Mouse (Mus musculus): ENCODE data around the gene Slc7a4.

Slc7a4 gene

DNA sequence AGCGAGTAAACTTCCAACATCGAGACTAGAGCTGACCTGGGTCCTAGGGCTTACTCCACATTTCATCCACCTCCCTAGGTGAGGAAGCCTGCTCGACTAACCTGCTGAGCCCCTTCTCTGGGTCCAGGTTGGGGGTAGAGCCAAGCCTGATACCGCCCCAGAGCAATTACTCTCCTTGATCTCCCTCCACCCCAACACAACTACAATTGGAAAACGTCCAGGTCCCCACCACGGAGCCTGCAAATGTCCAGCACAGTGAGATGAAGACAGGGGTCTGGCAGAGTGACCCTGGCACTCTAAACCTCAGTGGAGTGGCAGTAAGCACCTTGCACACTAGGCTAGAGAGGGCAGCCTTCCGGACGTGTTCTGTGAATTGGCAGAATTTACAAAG is 6.2 kb downstream of the Slc7a4 start:
- POLR2A ChIA-PET, result interaction anchor here in 3 of 4 experiments (0.8 to 2.3 kb wide), 17 partner anchors 9 to 357 kb away, joined by 3 to 19 read pairs (median 3); partner anchors contain the start of genes Lrrc74b (in 2 of the 3), P2rx6 (in 2 of the 3), Ccdc74a (in 1 of the 3) and Lztr1 (in 1 of the 3)
- CTCF ChIA-PET, result interaction anchor here in 3 of 4 experiments (0.6 to 2.3 kb wide), 7 partner anchors 9 to 103 kb away, joined by 3 to 13 read pairs (median 4); no protein-coding TSS in a partner anchor

DNA sequence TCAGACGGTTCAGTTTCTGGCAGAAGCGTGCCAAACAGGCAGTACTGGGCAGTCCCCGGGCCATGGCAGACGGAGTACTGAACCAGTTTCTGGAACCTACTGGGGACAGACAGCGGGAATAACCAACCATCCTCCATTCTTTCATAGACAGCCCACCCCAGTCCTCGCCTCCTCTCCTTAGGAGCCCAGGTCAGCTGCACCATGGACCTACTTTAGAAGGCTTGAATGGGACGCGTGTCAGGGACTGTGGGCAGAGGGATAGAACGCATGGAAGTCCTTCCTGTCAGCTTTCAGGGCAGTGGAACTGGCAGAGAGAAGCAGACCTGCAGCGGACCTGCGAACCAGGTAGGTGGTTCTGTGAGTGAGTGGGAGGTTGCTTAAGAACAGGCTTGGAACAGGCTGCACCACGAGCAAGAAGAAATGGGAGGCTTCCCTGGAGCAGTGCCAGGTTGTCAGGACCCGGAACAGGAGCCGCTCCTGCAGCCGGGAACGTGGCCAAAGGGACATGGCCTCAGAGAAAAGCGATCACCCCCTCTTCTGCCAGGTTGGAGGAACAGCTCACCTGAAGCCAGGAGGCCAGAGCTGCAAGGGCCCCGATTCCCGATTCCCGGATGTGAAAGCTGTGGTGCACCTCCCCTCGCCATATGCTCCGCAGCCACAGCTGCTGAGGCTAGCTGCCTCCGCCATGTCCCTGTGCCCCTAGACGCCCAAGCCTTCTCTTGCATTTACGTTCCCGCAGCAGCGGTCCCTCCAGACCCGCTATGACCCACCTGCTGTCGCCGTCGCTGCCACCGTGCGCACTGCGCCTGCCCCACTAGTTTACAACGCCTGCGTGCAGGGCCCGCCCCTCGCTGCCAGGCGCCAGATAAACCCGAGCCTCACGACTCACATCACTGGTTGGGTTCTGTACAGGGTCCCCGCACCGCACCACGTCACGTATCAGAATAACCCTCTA is 6.9 kb downstream of the Slc7a4 start:
- ChIA-PET POLR2A (interaction anchor here (0.6 to 2.3 kb wide), 17 partner anchors 9 to 357 kb away, joined by 3 to 19 read pairs (median 3); partner anchors contain the start of genes Lrrc74b (in 2 of the 4), P2rx6 (in 2 of the 4), Ccdc74a (in 1 of the 4) and Lztr1 (in 1 of the 4)), CTCF (interaction anchor here (0.5 to 2.3 kb wide), 9 partner anchors 9 to 102 kb away, joined by 3 to 13 read pairs (median 3); no protein-coding TSS in a partner anchor)

DNA sequence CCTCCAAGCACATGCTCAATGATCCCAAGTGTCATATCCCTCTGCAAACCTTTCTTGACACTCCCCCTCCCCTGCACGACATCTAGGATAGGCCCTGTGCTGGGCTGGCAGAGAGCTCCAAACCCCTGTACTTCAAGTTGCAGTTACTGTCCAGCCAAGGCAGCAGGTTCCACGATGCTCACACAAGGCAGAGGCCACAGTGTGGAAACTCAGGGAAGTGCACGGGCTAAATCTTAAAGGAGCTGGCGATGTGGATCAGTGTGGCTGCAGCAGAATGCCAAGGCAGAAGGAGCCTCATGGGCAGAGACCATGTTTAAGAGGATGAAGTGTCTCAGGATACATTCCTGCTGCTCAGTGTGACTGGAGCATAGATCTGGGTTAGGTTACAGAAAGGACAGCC is 16.8 kb downstream of the Slc7a4 start:
- ChIA-PET CTCF (interaction anchor here in 3 of 4 experiments (0.9 to 1.6 kb wide), 3 partner anchors 8 to 12 kb away, joined by 3 to 4 read pairs (median 3); no protein-coding TSS in a partner anchor), POLR2A (interaction anchor here in 3 of 4 experiments (1.2 to 1.5 kb wide), 5 partner anchors 8 to 36 kb away, joined by 3 to 4 read pairs (median 3); no protein-coding TSS in a partner anchor)

DNA sequence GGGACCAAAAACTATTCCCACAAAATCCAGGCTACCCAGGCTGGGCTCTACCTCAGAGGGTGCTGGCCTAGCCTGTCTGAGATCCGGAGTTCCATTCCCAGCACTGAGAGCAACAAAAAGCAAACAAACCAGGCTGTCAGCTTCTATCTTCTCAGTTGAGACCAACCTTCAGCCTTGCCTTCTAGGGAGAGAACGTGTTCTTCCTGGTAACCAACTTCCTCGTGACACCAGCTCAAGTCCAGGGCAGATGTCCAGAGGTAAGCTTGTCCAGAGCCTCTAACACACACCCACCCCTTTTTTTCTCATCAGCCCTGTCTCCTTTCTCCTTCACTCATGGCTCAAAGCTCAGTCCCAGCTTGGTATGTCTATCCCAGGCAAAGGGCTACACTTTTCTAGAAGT is 18.2 kb downstream of the Slc7a4 start:
- CTCF ChIA-PET, result interaction anchor here in 2 of 4 experiments (1.0 to 1.6 kb wide), 4 partner anchors 10 to 16 kb away, joined by 3 to 4 read pairs (median 4); no protein-coding TSS in a partner anchor
- POLR2A ChIA-PET, result interaction anchor here in 3 of 4 experiments (0.7 to 1.6 kb wide), 5 partner anchors 10 to 682 kb away, joined by 3 to 11 read pairs (median 5); no protein-coding TSS in a partner anchor

DNA sequence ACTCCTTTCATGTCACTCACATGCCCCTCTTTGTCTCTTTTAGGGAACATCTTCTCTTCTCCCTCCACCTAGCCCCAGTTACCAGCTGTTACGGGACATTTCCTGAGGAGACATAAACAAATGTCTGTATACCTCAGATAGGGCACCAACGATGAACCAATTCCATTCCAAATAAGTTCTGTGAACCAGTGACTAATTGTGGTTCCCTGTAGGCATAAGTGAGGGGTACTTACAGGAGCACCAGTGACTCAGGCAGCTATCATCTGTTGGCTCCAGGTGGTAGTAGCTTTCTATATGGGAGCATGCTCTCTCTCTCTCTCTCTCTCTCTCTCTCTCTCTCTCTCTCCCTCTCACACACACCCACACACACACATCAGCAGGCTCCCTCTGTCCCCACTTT is 18.8 kb downstream of the Slc7a4 start:
- POLR2A ChIA-PET, result interaction anchor here (0.7 to 1.6 kb wide), 9 partner anchors 9 to 683 kb away, joined by 3 to 11 read pairs (median 4); no protein-coding TSS in a partner anchor
- CTCF ChIA-PET, result interaction anchor here (0.6 to 1.4 kb wide), 6 partner anchors 10 to 124 kb away, joined by 3 to 4 read pairs (median 4); no protein-coding TSS in a partner anchor

DNA sequence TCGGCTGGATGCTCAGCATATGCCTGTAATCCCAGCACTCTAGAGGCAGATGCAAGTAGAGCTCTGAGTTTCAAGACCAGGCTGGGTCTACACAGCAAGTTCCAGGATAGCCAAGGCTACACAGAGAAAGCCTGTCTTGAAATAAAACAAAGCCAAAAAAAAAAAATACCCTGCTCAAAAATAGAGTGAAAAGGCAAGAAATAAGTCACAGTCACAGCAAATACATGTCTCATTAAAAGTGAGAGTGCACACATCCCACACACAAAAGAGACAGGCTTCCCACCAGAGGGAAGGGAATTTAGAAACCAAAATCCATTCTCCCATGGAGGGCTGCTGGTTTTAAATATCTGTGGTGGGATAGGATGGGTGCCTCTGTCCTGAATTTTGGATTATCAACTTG is 19.4 kb downstream of the Slc7a4 start:
- POLR2A ChIA-PET, result interaction anchor here (0.7 to 1.7 kb wide), 8 partner anchors 9 to 348 kb away, joined by 3 to 11 read pairs (median 4); partner anchors contain the start of gene Smpd4 (in 1 of the 4)
- CTCF ChIA-PET, result interaction anchor here (0.6 to 2.2 kb wide), 10 partner anchors 9 to 239 kb away, joined by 3 to 7 read pairs (median 4); no protein-coding TSS in a partner anchor

DNA sequence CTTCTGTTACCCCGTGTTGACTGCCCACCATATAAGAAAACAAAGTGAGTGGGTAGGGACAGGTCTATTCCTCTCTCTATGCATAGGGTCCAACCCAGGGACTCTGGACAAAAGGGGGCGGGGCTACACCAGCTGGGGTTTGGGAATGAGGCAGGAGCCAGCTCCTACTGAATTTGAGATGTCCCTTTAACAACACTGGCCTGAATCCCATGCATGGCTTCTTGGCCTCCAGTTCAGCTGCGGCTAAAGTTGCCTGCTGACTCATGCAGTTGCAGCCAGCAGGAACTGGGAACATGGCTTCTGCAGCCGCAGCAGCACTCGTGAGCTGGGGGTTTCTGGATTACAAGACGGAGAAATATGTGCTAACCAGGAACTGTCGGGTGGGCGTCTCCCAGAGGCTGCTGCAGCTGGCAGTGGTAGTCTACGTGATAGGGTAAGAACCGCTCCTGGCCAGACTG is 21.2 kb downstream of the Slc7a4 start, which contains the start of gene P2rx6:
Gene P2rx6 (plus strand): TSS at position 135 of the 458 bp plus-strand sequence.
- ChIA-PET CTCF (interaction anchor here in 3 of 4 experiments (0.5 to 2.5 kb wide), 12 partner anchors 8 to 243 kb away, joined by 3 to 14 read pairs (median 4); partner anchors contain the start of genes Slc7a4 (in 2 of the 3), Crkl (in 1 of the 3) and Smpd4 (in 1 of the 3)), POLR2A (interaction anchor here in 3 of 4 experiments (0.6 to 2.4 kb wide), 41 partner anchors 8 to 579 kb away, joined by 3 to 19 read pairs (median 4); partner anchors contain the start of genes Crkl (in 2 of the 3), Smpd4 (in 2 of the 3), Thap7 (in 2 of the 3) and Lztr1 (in 1 of the 3))

DNA sequence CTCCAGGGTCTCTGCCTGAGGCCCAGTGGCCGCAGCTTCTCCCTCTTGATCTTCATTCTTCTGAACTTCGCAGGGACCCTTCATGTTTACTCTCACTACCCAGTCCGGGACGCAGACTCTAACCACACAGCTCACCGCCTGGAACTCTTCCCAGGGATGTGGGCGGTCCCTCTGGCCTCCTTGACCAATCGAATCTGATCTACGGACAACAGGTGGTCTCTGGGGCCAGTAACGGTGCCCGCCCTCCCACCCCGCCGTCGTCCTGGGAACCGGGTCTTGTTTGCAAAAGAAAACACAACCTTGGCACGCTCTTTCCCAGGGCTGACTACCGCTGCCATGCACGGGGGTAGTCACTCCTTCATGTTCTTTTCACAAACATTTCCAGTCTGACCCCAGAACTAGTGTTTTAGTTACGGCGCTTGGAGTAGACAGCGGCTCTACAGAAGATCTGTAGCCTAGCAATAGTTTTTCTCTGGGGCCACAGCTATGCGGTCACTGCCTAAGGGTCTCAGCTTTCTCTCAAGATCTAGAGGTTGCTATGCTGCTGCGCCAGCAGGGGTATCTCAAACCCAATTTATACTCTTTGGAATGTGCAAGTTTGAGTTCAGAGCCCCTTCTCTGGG is 21.8 kb downstream of the Slc7a4 start, which contains the start of gene Lrrc74b:
Gene Lrrc74b (minus strand): TSS at position 120 of the 623 bp plus-strand sequence.
- ChIA-PET POLR2A (interaction anchor here in 3 of 4 experiments (0.6 to 2.4 kb wide), 42 partner anchors 8 to 413 kb away, joined by 3 to 19 read pairs (median 4); partner anchors contain the start of genes Thap7 (in 3 of the 3), Crkl (in 2 of the 3), Lztr1 (in 1 of the 3) and Smpd4 (in 1 of the 3)), CTCF (interaction anchor here (0.5 to 2.5 kb wide), 15 partner anchors 7 to 354 kb away, joined by 3 to 14 read pairs (median 3); partner anchors contain the start of genes Slc7a4 (in 2 of the 4), Crkl (in 1 of the 4), Gsc2 (in 1 of the 4) and Smpd4 (in 1 of the 4))

DNA sequence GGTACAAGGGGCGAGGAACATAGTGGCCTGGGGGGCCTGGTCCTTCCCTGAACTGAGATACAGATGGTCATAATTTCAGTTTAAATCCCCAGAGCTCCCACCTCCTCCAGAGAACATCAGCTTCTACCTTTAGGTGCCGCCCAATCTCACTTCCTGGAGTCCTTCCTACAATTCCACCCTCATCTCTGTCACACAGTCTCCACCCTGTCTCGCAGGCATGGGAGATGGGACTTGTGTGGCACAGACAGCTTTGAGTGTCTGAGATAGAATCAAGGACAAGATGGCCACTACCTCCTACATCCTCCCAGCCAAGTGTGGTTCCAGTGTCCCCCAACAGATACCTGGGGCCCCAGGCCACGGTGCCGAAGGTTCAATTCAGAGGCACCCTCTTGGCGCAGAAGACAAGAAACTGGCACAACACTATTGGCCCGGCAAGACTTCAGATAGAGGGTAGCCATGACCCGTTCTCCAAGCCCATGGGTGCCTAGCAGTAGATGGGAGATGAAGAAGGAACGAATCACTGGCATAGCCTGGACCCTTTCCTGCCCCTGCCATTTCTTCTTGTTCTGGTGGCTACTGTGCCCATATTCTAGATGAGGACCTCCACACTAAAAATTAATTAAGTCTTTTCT is 23.5 kb downstream of the Slc7a4 start:
- ChIA-PET POLR2A (interaction anchor here (0.7 to 2.3 kb wide), 13 partner anchors 12 to 296 kb away, joined by 3 to 9 read pairs (median 4); partner anchors contain the start of genes Slc7a4 (in 2 of the 4) and Thap7 (in 2 of the 4)), CTCF (interaction anchor here (0.6 to 2.6 kb wide), 12 partner anchors 17 to 177 kb away, joined by 3 to 20 read pairs (median 6); partner anchors contain the start of genes Lztr1 (in 1 of the 4) and Slc7a4 (in 1 of the 4))

DNA sequence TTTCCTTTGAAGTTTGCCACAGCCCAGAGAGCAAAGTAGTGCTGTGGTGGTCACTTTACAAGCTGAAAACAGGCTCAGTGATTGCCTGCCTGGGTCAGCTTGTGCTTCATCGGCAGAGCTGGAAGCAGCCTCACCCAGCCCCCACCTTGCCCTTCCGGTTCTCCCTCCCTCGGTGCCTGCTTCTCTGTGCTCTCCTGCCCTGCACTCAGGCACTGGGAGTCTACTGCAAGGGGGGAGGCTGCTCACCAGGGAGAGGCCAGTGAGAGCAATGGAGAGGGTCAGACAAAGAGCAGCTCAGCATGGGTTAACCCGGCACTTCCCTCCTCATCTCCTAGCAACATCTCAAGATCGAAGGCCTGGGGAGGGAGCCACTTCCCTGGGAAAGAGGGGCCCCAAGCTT is 24.2 kb downstream of the Slc7a4 start:
- CTCF ChIA-PET, result interaction anchor here (0.6 to 2.6 kb wide), 37 partner anchors 9 to 290 kb away, joined by 3 to 20 read pairs (median 5); partner anchors contain the start of genes Smpd4 (in 2 of the 4), Aifm3 (in 1 of the 4), Lztr1 (in 1 of the 4) and Pi4ka (in 1 of the 4)
- POLR2A ChIA-PET, result interaction anchor here (0.7 to 2.3 kb wide), 22 partner anchors 12 to 297 kb away, joined by 3 to 12 read pairs (median 4); partner anchors contain the start of genes Slc7a4 (in 3 of the 4), Thap7 (in 2 of the 4) and Smpd4 (in 1 of the 4)

DNA sequence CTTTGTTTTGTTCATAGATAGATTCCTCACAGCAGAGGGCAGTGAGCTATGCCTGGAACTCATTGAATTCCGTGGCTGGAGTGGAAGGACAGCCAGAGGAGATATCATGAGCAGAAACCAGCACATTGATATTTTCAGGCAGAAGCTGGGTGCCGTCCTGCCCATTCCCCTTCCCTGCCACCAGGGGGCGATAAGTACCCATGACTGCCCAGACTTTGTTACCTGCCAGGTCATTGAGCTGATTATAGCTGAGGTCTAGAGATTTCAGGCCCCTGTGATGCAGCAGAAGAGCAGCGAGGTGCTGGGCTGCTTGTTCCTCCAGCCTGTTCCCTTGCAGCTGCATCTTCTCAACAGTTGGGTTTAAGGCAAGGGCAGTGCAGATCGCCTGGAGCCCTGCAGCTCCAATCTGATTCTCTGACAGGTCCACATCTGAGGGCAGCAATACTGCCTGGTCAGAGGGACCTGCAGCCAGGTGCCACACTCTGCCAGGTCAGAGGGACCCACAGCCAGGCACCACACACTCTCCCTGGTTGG is 25.0 kb downstream of the Slc7a4 start:
- POLR2A ChIA-PET, result interaction anchor here (0.7 to 2.3 kb wide), 22 partner anchors 9 to 537 kb away, joined by 3 to 12 read pairs (median 5); partner anchors contain the start of genes Slc7a4 (in 2 of the 4), Thap7 (in 2 of the 4) and Smpd4 (in 1 of the 4)
- CTCF ChIA-PET, result interaction anchor here (0.5 to 2.6 kb wide), 94 partner anchors 8 to 714 kb away, joined by 3 to 20 read pairs (median 4); partner anchors contain the start of genes Slc7a4 (in 3 of the 4), Crkl (in 2 of the 4), Lztr1 (in 2 of the 4) and Smpd4 (in 2 of the 4)

DNA sequence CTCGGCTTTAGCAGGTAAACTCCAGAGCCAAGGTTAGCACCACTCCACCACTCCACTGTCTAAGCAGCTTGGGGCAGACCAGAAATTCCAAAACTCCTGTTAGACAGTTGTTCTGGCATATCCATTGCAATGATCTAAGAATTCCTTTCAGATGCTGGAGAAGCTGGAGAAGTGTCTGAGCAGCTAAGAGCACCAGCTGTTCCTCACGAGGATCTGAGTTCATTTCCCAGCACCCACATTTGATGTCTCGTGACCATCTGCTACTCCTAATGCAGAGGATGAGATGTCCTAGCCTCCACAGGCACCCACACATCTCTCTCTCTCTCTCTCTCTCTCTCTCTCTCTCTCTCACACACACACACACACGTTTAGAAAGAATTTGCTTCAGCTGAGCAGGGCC is 26.1 kb downstream of the Slc7a4 start:
- ChIA-PET POLR2A (interaction anchor here in 3 of 4 experiments (0.7 to 3.6 kb wide), 6 partner anchors 17 to 336 kb away, joined by 3 to 20 read pairs (median 6); partner anchors contain the start of genes Slc7a4 (in 2 of the 3) and Thap7 (in 1 of the 3)), CTCF (interaction anchor here in 3 of 4 experiments (0.6 to 2.4 kb wide), 17 partner anchors 12 to 424 kb away, joined by 3 to 20 read pairs (median 6); partner anchors contain the start of genes Aifm3 (in 1 of the 3) and Sdf2l1 (in 1 of the 3))

DNA sequence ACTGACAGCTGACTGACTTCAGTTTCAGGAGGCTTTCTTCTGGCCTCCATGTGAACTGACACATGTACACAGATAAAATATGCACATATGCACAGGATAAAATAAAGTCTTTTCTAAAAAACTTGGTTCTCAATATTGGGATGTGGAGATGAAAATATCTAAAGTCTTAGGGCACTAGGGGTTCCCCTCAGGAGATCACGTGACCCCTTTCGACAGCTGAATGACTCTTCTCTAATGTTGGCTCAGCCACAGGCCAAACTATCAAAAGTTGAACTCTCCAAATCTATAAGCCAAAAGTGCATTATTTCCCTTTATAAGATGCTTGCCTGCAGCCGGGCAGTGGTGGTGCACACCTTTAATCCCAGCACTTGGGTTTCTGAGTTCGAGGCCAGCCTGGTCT is 26.8 kb downstream of the Slc7a4 start:
- POLR2A ChIA-PET, result interaction anchor here in 2 of 4 experiments (2.9 to 3.6 kb wide), 2 partner anchors 8 to 26 kb away, joined by 11 to 20 read pairs; partner anchors contain the start of gene Thap7 (in 1 of the 2)
- CTCF ChIA-PET, result interaction anchor here in 2 of 4 experiments (1.1 to 2.9 kb wide), 3 partner anchors 28 to 67 kb away, joined by 3 to 13 read pairs (median 11); partner anchors contain the start of gene Aifm3 (in 1 of the 2)

DNA sequence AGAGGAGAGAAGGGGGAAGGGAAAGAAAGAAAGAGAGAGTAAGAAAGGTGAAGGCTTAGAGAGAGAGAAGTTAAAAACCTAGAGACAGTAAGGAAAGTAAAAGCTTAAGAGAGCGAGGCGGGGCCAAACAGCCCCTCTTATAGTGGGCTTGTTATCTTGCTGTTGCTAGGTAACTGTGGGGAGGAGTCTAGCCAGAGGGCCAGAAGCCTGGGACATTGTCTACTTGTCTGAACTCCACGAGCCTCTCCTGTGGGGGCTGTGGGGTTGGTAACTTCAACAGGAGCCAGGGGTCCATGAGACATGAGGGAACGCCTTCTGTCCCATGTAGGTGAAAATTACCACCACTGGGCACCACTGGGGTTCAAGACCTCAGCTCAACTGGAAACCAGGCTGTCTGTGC is 28.3 kb downstream of the Slc7a4 start:
- ChIA-PET POLR2A (interaction anchor here (0.6 to 3.6 kb wide), 42 partner anchors 9 to 431 kb away, joined by 3 to 29 read pairs (median 4); partner anchors contain the start of genes Smpd4 (in 2 of the 4), Thap7 (in 2 of the 4), Ccdc74a (in 1 of the 4) and Crkl (in 1 of the 4)), CTCF (interaction anchor here in 2 of 4 experiments (0.7 to 2.9 kb wide), 13 partner anchors 9 to 481 kb away, joined by 3 to 13 read pairs (median 4); no protein-coding TSS in a partner anchor)
